Comparison of ENCODE assay signal across 14 mouse cellular contexts in the genomic region with DNA sequence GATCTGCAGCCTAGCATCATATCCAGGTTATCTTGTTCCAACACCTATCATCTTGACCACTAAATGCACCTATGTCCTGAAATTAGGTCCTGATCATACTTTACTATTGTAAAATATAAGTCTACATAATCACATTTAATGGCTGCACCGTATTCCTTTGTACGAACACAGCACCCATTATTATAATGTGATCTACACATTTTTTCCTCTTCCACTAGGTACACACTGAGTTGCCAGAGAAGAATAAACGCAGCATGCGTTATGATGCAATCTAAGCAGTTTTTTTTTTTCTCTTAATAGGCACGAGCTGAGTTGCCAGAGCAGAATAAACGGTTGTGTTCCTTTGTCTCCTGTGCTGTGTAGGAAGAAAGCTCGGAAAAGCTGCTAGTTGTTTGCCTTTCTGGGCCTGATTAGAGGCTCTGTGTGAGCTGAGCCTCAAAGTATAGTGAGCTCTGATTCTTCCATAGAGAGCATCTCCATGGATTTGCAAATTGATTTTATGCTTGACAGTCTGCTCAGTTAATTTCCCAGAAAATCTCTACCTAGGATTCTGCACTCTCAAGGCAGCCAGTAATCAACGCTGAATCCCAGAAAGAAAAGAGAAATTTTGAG. TPM values are rescaled to one million over a fixed set of nuclear protein-coding genes. Genes with fewer than 3 reads are reported as not detected.
DNase-seq lines count a peak whose midpoint lies in the region; ATAC-seq and TF ChIP-seq lines count a peak whose summit lies in the region.
"Had no signal": no experiment of that assay in that cellular context is flagged by ENCODE, and none has a peak within 500 bp of the region (broad histone marks: within the 10 kb centered on the region; RNA-seq: fewer than 3 reads in every experiment).

No protein-coding gene starts in this region.

- peaks cover 5% of the 10 kb centered on the region; the same call in 1 of the 2 replicates for H3K4me1 ChIP-seq in forebrain, embryonic 12.5 days
- H3K4me1 ChIP-seq in hindbrain, embryonic 15.5 days (replicated peaks): 0 out of 2 replicates have a peak, but pooled peaks cover 6% of the 10 kb centered on the region
- H3K4me1 ChIP-seq in neural tube, embryonic 12.5 days: no peaks in the 10 kb centered on the region
- H3K4me1 ChIP-seq in thymus, adult 2 months (replicated peaks; ENCODE audit: control insufficient read depth, insufficient read depth, low read length): no peaks in the 10 kb centered on the region
- H3K4me1 ChIP-seq in liver, embryonic 11.5 days (replicated peaks; ENCODE audit: control insufficient read depth, insufficient read depth, low read length): no peaks in the 10 kb centered on the region

- H3K9me3 ChIP-seq in forebrain, embryonic 12.5 days: no peaks in the 10 kb centered on the region
- H3K9me3 ChIP-seq in hindbrain, embryonic 15.5 days: no peaks in the 10 kb centered on the region
- no peaks in the 10 kb centered on the region for H3K9me3 ChIP-seq in neural tube, embryonic 12.5 days
- H3K9me3 ChIP-seq in liver, embryonic 11.5 days (ENCODE audit: control insufficient read depth, low read length): no peaks in the 10 kb centered on the region

- TF ChIP-seq CTCF in thymus, adult 2 months (IDR thresholded peaks at IDR 0.05; ENCODE audit: borderline replicate concordance, control insufficient read depth, extremely low read depth, insufficient read depth, low read length, poor library complexity): no peak

- peak overlapping the region; percentile 1; the same call in 1 of the 2 replicates for H3K4me2 ChIP-seq in forebrain, embryonic 12.5 days
- H3K4me2 ChIP-seq in hindbrain, embryonic 15.5 days: no peak overlapping the region
- no peak overlapping the region; the same call in 1 of the 2 replicates for H3K4me2 ChIP-seq in neural tube, embryonic 12.5 days (replicated peaks)
- H3K4me2 ChIP-seq in liver, embryonic 11.5 days: no peak overlapping the region

- peak; percentile 24 for DNase-seq in embryo, embryonic 10 days (ENCODE audit: low spot score)
- DNase-seq in embryo, embryonic 9.5 days (ENCODE audit: extremely low spot score): no peak
- no peak for DNase-seq in thymus, adult 2 months
- DNase-seq in right cerebral cortex, postnatal 25 days: no peak
- no peak for DNase-seq in liver, embryonic 11.5 days (ENCODE audit: low spot score)
- DNase-seq: adrenal gland, adult 8-10 months; gastrocnemius, postnatal 36 days; kidney, adult 11 months; right cerebral cortex, postnatal 14 days; thymus, postnatal 25 days had no signal

- no peaks in the 10 kb centered on the region for H3K36me3 ChIP-seq in forebrain, embryonic 12.5 days (replicated peaks)
- H3K36me3 ChIP-seq in hindbrain, embryonic 15.5 days: no peaks in the 10 kb centered on the region
- no peaks in the 10 kb centered on the region for H3K36me3 ChIP-seq in neural tube, embryonic 12.5 days
- H3K36me3 ChIP-seq in thymus, adult 2 months (ENCODE audit: control insufficient read depth, insufficient read depth, low read length): no peaks in the 10 kb centered on the region
- H3K36me3 ChIP-seq in liver, embryonic 11.5 days (ENCODE audit: control insufficient read depth, insufficient read depth, low read length): no peaks in the 10 kb centered on the region

- H3K4me3 ChIP-seq in forebrain, embryonic 12.5 days (replicated peaks): no peak overlapping the region
- H3K4me3 ChIP-seq in hindbrain, embryonic 15.5 days: no peak overlapping the region
- no peak overlapping the region for H3K4me3 ChIP-seq in neural tube, embryonic 12.5 days
- H3K4me3 ChIP-seq in thymus, adult 2 months (ENCODE audit: control insufficient read depth, insufficient read depth, low read length): no peak overlapping the region
- no peak overlapping the region for H3K4me3 ChIP-seq in liver, embryonic 11.5 days (ENCODE audit: low read depth, low read length)

- H3K9ac ChIP-seq in forebrain, embryonic 12.5 days: no peak overlapping the region
- H3K9ac ChIP-seq in hindbrain, embryonic 15.5 days: no peak overlapping the region
- no peak overlapping the region for H3K9ac ChIP-seq in neural tube, embryonic 12.5 days
- H3K9ac ChIP-seq in liver, embryonic 11.5 days (ENCODE audit: low read depth, low read length): no peak overlapping the region
- H3K9ac ChIP-seq: liver, embryonic 14.5 days had no signal

- TF ChIP-seq POLR2A in thymus, adult 2 months (IDR thresholded peaks at IDR 0.05; ENCODE audit: control insufficient read depth, extremely low read depth, insufficient read depth, low read length, poor library complexity): no peak

- WGBS in forebrain, embryonic 12.5 days: 30% methylated on average over 8 of the region's 8 CpGs
- WGBS in hindbrain, embryonic 15.5 days: 32% methylated on average over 8 of the region's 8 CpGs
- WGBS in neural tube, embryonic 12.5 days: 35% methylated on average over 8 of the region's 8 CpGs
- 89% methylated on average over 8 of the region's 8 CpGs for WGBS in thymus, adult 2 months
- 69% methylated on average over 8 of the region's 8 CpGs for WGBS in liver, embryonic 11.5 days

- peak overlapping the region; percentile 71 for H3K27ac ChIP-seq in forebrain, embryonic 12.5 days
- H3K27ac ChIP-seq in hindbrain, embryonic 15.5 days (replicated peaks): peak overlapping the region; percentile 75
- H3K27ac ChIP-seq in neural tube, embryonic 12.5 days: no peak overlapping the region
- no peak overlapping the region for H3K27ac ChIP-seq in thymus, adult 2 months (ENCODE audit: control insufficient read depth, insufficient read depth, low read length)
- H3K27ac ChIP-seq in liver, embryonic 11.5 days (ENCODE audit: low read depth, low read length): no peak overlapping the region
- H3K27ac ChIP-seq: liver, embryonic 14.5 days had no signal

- no peaks in the 10 kb centered on the region for H3K27me3 ChIP-seq in forebrain, embryonic 12.5 days
- H3K27me3 ChIP-seq in hindbrain, embryonic 15.5 days: no peaks in the 10 kb centered on the region
- H3K27me3 ChIP-seq in neural tube, embryonic 12.5 days (replicated peaks): no peaks in the 10 kb centered on the region
- H3K27me3 ChIP-seq in thymus, adult 2 months (ENCODE audit: control insufficient read depth, insufficient read depth, low read length): no peaks in the 10 kb centered on the region
- no peaks in the 10 kb centered on the region for H3K27me3 ChIP-seq in liver, embryonic 11.5 days (replicated peaks; ENCODE audit: control insufficient read depth, insufficient read depth, low read length)

- peak; percentile 87 for ATAC-seq in forebrain, embryonic 12.5 days (ENCODE audit: low FRiP score)
- peak; percentile 59 for ATAC-seq in hindbrain, embryonic 15.5 days (ENCODE audit: low FRiP score, low read depth)
- peak; percentile 70; the same call in 1 of the 2 replicates for ATAC-seq in neural tube, embryonic 12.5 days (ENCODE audit: low FRiP score, low read depth)
- no peak for ATAC-seq in liver, embryonic 11.5 days (replicated peaks; ENCODE audit: low FRiP score)

RNA-seq across cellular contexts. Expression of a gene that starts 19.4 kb away (rescaled TPM):
- polyA plus RNA-seq in forebrain, embryonic 12.5 days (2016; fragmentation: Nextera tagmentation; extraction: Ambion mirVana): 213 and 222 TPM in 2 replicates
- 139 and 141 TPM in 2 replicates for polyA plus RNA-seq in hindbrain, embryonic 15.5 days (2015; fragmentation: Nextera tagmentation; extraction: Ambion mirVana)
- 177 and 186 TPM in 2 replicates for polyA plus RNA-seq in neural tube, embryonic 12.5 days (2016; fragmentation: Nextera tagmentation; extraction: Ambion mirVana)
- 15.9 and 18.2 TPM in 2 replicates for polyA plus RNA-seq in thymus, adult 2 months (2012; rRNA removed)
- 134 and 153 TPM in 2 replicates for polyA plus RNA-seq in liver, embryonic 11.5 days (2014; fragmentation: Nextera tagmentation; extraction: Ambion mirVana)

RNA-seq across cellular contexts. Expression of a gene that starts 19.4 kb away (rescaled TPM):
- 3.6 and 4.4 TPM in 2 replicates for polyA plus RNA-seq in forebrain, embryonic 12.5 days (2016; fragmentation: Nextera tagmentation; extraction: Ambion mirVana)
- 3.1 and 5.0 TPM in 2 replicates for polyA plus RNA-seq in hindbrain, embryonic 15.5 days (2015; fragmentation: Nextera tagmentation; extraction: Ambion mirVana)
- 3.6 and 4.5 TPM in 2 replicates for polyA plus RNA-seq in neural tube, embryonic 12.5 days (2016; fragmentation: Nextera tagmentation; extraction: Ambion mirVana)
- 2.0 TPM in 2 replicates for polyA plus RNA-seq in thymus, adult 2 months (2012; rRNA removed)
- 8.4 and 8.9 TPM in 2 replicates for polyA plus RNA-seq in liver, embryonic 11.5 days (2014; fragmentation: Nextera tagmentation; extraction: Ambion mirVana)

RNA-seq across cellular contexts. Expression of a gene that starts 34.9 kb away (rescaled TPM):
- polyA plus RNA-seq in forebrain, embryonic 12.5 days (2016; fragmentation: Nextera tagmentation; extraction: Ambion mirVana): 298 and 303 TPM in 2 replicates
- polyA plus RNA-seq in hindbrain, embryonic 15.5 days (2015; fragmentation: Nextera tagmentation; extraction: Ambion mirVana): 159 and 198 TPM in 2 replicates
- 239 and 257 TPM in 2 replicates for polyA plus RNA-seq in neural tube, embryonic 12.5 days (2016; fragmentation: Nextera tagmentation; extraction: Ambion mirVana)
- 157 and 177 TPM in 2 replicates for polyA plus RNA-seq in thymus, adult 2 months (2012; rRNA removed)
- 539 and 608 TPM in 2 replicates for polyA plus RNA-seq in liver, embryonic 11.5 days (2014; fragmentation: Nextera tagmentation; extraction: Ambion mirVana)

RNA-seq across cellular contexts. Expression of a gene that starts 37.0 kb away (rescaled TPM):
- 0.57 and 0.87 TPM in 2 replicates for polyA plus RNA-seq in forebrain, embryonic 12.5 days (2016; fragmentation: Nextera tagmentation; extraction: Ambion mirVana)
- 0.47 and 0.51 TPM in 2 replicates for polyA plus RNA-seq in hindbrain, embryonic 15.5 days (2015; fragmentation: Nextera tagmentation; extraction: Ambion mirVana)
- 1.2 and 1.3 TPM in 2 replicates for polyA plus RNA-seq in neural tube, embryonic 12.5 days (2016; fragmentation: Nextera tagmentation; extraction: Ambion mirVana)
- polyA plus RNA-seq in thymus, adult 2 months (2012; rRNA removed): 1.4 and 1.5 TPM in 2 replicates
- polyA plus RNA-seq in liver, embryonic 11.5 days (2014; fragmentation: Nextera tagmentation; extraction: Ambion mirVana): 40.2 and 43.5 TPM in 2 replicates

Comparison
In these comparisons a context has a peak if more than half of its experiments do, and no peak if none do; other contexts are left out.
1. H3K27ac ChIP-seq: peak in forebrain, embryonic 12.5 days (single experiment) and hindbrain, embryonic 15.5 days (single experiment); none in neural tube, embryonic 12.5 days (single experiment), thymus, adult 2 months (single experiment) and liver, embryonic 11.5 days (single experiment).